Mouse (Mus musculus): Measurements from ENCODE around the gene Pomgnt1. TPM values are rescaled to one million over a fixed set of nuclear protein-coding genes. Genes with fewer than 3 reads are reported as not detected.

Gene Pomgnt1
- polyA plus RNA-seq (2015; fragmentation: Nextera tagmentation; extraction: Ambion mirVana): 35.2 and 39.9 TPM in 2 replicates

DNA sequence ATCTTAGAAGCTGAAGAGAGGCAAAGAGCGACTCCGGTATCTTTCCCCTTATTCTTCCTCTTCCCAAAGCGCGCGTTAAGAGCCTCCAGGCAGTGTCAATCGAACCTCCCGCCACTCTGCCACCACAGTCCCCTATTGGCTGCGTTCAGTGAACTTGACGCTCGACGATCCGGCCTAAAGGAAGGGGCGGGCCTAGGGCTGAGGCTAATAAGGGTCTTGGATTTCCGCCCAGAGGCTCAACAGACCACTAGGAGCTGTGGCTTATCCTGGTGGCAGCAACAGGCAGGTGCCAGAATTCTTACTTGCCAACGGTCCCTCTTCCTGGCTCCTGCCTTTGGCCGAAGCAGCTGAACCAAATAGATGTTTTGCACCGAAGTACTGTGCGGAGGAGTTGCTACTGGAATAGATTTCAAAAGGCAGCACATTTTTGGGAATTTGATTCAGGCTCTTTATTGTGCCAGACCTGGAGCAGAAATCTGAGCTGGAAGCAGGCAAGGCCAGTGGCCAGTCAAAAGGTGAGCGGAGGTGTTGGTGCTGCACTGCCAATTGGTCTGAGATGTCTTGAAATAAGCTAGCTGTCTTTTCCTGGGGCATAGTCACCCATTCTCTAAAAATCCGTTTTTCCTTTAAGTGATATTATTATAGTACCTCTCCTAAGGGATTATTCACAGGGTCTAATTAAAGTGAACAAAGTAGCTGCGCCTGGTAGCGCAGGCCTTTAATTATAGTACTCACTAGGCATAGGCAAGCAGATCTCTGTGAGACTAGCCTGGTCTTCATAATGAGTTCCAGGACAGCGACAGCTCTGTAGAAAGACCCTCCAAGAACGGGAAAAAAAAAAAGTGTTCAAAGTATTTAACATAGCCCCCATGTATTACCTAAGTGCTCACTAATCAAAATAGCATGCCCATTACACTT, at the start of gene Pomgnt1, which contains the start of gene Rad54l:
Gene Pomgnt1, plus strand, starts transcription at position 239 of the 918 bp plus-strand sequence.
Gene Rad54l, minus strand, starts transcription at position 89 of the 918 bp plus-strand sequence.
- 4% methylated on average over 24 of the region's 24 CpGs for WGBS
- H3K27ac ChIP-seq (ENCODE audit: low read length): peak within 1 kb of the TSS; percentile 43
- peak within 1 kb of the TSS; percentile 54 for H3K4me3 ChIP-seq (ENCODE audit: low read length)
- H3K36me3 ChIP-seq (ENCODE audit: control insufficient read depth, insufficient read depth, low read length): no peaks in the 10 kb centered on the region
- peak within 1 kb of the TSS; percentile 66 for H3K9ac ChIP-seq (ENCODE audit: low read depth, low read length)
- no peaks in the 10 kb centered on the region for H3K27me3 ChIP-seq (replicated peaks; ENCODE audit: control insufficient read depth, insufficient read depth, low read length)
- ATAC-seq: peak; percentile 96
- H3K4me1 ChIP-seq (ENCODE audit: control insufficient read depth, insufficient read depth, low read length): peaks cover 8% of the 10 kb centered on the region; the same call in 1 of the 2 replicates
- H3K9me3 ChIP-seq (ENCODE audit: control insufficient read depth, low read length): no peaks in the 10 kb centered on the region
- peak within 1 kb of the TSS; percentile 66 for H3K4me2 ChIP-seq (ENCODE audit: low read depth, low read length)

DNA sequence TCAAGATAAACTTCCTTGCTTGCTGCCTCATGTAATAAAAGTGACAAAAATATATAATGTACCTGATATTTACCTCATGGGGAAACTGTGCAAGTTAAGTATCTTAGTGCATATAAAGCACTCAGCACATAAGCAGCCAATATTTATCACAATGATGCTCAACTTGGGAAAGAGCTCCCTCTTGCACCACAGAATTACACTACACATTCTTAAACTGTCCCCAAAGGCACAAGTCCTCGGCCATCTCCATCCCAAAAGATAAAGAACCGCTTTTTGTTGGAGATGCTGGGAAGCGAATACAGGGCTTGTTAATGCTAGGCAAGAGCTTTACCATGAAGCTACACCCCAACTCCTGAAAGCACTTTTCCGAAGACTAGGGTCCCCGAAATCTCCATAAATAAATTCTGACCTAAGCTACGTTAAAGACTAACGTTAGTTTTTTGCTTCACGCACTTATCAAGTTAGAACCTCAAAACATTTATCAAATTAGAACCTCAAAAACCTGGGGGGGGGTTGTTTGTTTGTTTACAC, 49.4 kb upstream of the Pomgnt1 start:
- peak overlapping the region; percentile 99 for H3K4me3 ChIP-seq (ENCODE audit: low read length)
- no peak for ATAC-seq
- peak overlapping the region; percentile 90 for H3K27ac ChIP-seq (ENCODE audit: low read length)
- H3K36me3 ChIP-seq (ENCODE audit: control insufficient read depth, insufficient read depth, low read length): peaks cover 11% of the 10 kb centered on the region
- H3K4me1 ChIP-seq (ENCODE audit: control insufficient read depth, insufficient read depth, low read length): peaks cover 25% of the 10 kb centered on the region
- H3K4me2 ChIP-seq (ENCODE audit: low read depth, low read length): peak overlapping the region; percentile 94
- no peaks in the 10 kb centered on the region for H3K27me3 ChIP-seq (replicated peaks; ENCODE audit: control insufficient read depth, insufficient read depth, low read length)
- peak overlapping the region; percentile 81 for H3K9ac ChIP-seq (ENCODE audit: low read depth, low read length)
- under 1% methylated on average over 8 of the region's 8 CpGs for WGBS
- no peaks in the 10 kb centered on the region for H3K9me3 ChIP-seq (ENCODE audit: control insufficient read depth, low read length)

DNA sequence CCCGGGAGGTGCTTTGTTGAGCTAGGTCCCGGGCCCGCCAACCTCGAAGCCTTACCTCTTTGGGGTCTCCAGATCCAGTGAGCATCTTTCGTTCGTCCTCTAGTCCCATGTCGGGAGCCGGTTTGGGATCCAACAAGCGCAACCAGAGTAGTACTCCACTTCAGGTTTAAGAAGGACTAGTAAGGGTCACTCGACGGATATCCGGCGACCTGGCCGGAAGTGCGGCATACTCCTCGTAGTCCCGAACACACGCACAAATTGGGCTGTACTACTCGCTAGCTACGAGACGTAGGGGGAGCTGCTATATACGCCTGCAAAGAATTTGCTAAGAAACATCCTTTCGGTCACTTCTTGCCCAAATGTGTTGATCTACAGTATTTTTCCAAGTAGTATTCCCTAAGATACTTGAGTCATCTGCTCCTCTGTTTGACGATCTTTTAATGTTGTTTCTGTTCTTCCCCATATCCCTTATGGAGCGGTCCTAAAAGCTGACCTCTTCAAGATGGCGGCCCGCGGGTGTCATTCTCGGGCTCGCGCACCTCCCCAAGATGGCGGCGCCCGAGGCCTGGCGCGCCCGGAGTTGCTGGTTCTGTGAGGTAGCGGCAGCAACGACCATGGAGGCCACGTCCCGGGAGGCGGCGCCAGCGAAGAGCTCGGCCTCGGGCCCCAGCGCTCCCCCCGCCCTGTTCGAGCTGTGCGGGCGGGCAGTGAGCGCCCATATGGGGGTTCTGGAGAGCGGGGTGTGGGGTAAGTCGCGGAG, 48.6 kb upstream of the Pomgnt1 start, which contains the start of the genes Uqcrh and Lrrc41:
Gene Uqcrh, minus strand, starts transcription at position 211 of the 760 bp plus-strand sequence.
Gene Lrrc41, plus strand, starts transcription at position 409 of the 760 bp plus-strand sequence.
- under 1% methylated on average over 55 of the region's 55 CpGs for WGBS
- peaks cover 28% of the 10 kb centered on the region for H3K4me1 ChIP-seq (ENCODE audit: control insufficient read depth, insufficient read depth, low read length)
- no peaks in the 10 kb centered on the region for H3K9me3 ChIP-seq (ENCODE audit: control insufficient read depth, low read length)

DNA sequence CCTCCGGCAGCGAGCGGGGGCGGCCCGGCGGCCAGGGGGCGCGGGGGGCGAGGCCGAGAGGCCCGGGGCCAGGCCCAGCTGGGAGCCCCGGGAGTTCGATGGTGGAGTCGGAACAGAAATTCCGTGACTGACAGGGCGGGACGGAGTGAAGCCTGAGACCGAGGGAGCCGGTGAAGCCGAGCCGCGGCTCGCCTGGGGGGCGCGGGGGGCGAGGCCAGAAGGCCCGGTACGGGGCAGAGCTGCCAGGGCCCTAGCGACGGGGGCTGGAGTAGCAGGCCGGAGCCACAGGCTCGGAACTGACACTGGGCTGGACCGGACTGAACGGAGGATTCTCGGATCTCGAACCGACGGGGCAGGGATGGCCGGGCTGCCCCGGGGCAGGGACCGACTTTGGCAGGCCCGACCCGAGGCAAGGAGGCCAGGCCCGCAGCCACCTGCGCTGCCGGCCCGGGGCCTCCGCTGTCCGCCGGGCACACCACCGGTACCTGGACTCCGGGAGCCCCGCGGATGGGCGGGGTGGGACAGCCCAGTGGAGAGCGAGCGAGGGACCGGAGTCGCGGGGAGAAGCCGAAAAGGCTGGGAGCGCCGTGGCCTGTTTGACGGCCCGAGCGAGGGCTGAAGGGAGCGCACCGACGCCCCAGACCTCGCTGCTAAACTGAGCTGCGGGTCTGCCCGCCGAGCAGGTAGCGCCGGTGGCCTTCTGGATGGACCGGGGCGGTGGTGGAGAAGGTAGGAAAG, 47.8 kb upstream of the Pomgnt1 start:
- peaks cover 28% of the 10 kb centered on the region for H3K4me1 ChIP-seq (ENCODE audit: control insufficient read depth, insufficient read depth, low read length)
- H3K4me3 ChIP-seq (ENCODE audit: low read length): peak overlapping the region; percentile 99
- 0 out of 2 replicates have a peak, but pooled peaks cover 3% of the 10 kb centered on the region for H3K36me3 ChIP-seq (ENCODE audit: control insufficient read depth, insufficient read depth, low read length)
- peak overlapping the region; percentile 100 for H3K9ac ChIP-seq (ENCODE audit: low read depth, low read length)
- H3K9me3 ChIP-seq (ENCODE audit: control insufficient read depth, low read length): no peaks in the 10 kb centered on the region
- H3K27me3 ChIP-seq (replicated peaks; ENCODE audit: control insufficient read depth, insufficient read depth, low read length): no peaks in the 10 kb centered on the region
- under 1% methylated on average over 76 of the region's 77 CpGs for WGBS
- H3K4me2 ChIP-seq (ENCODE audit: low read depth, low read length): peak overlapping the region; percentile 94
- H3K27ac ChIP-seq (ENCODE audit: low read length): peak overlapping the region; percentile 96
- peak; percentile 62 for ATAC-seq

More for the DNA sequence above, 48.6 kb upstream of the Pomgnt1 start, which contains the start of the genes Uqcrh and Lrrc41:
- Histone ChIP-seq H3K27ac (ENCODE audit: low read length) (peak within 1 kb of the TSS; percentile 96), H3K9ac (ENCODE audit: low read depth, low read length) (peak within 1 kb of the TSS; percentile 100), H3K36me3 (ENCODE audit: control insufficient read depth, insufficient read depth, low read length) (peaks cover 3% of the 10 kb centered on the region; the same call in 1 of the 2 replicates), H3K4me2 (ENCODE audit: low read depth, low read length) (peak within 1 kb of the TSS; percentile 94), H3K4me3 (ENCODE audit: low read length) (peak within 1 kb of the TSS; percentile 99), H3K27me3 (replicated peaks; ENCODE audit: control insufficient read depth, insufficient read depth, low read length) (no peaks in the 10 kb centered on the region)
- peak; percentile 92 for ATAC-seq

DNA sequence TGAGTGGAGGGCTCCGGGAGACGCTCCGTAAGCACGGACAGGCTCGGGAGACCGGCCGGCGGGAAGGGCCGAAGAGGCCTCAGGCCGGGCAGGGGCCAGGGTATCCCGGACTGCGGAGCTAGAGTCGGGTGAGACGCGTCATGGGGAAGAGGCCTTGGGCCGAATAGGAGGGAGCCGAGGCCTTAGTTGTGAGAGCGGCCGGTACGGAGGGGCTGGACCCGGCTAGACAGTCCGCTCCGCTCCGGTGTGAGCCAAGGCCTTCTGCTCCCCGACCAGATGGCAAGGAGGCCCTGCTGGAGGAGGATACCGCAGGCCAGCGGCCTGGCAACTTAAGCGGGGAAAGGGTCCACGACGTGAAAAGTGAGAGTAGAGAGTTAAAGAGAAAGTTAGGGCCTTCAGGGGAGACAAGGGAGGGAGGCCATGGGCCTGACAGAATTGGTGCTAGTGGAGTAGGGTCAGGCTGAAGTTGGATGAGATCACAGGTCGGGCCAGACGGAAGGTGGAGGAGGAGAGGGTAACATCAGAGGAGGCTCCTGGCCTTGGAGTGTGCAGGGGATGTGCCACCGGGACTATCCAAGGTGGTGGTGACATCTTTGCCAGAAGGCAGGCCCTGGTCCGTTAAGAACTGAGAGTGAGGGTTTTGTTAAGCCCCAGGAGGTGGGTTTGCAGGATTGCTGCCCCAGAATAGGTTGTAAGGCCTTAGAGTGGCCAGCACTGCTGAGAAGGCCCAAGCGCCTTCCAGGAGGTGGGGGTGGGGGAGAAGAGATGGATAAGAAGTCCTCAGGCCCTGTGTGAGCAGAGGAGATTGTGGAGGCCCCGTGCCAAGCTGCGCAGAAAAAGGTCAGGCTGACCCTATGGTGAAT, 47.0 kb upstream of the Pomgnt1 start:
- Histone ChIP-seq H3K9me3 (ENCODE audit: control insufficient read depth, low read length) (no peaks in the 10 kb centered on the region), H3K9ac (ENCODE audit: low read depth, low read length) (peak overlapping the region; percentile 100), H3K4me3 (ENCODE audit: low read length) (peak overlapping the region; percentile 99), H3K27ac (ENCODE audit: low read length) (peak overlapping the region; percentile 96), H3K27me3 (replicated peaks; ENCODE audit: control insufficient read depth, insufficient read depth, low read length) (no peaks in the 10 kb centered on the region), H3K4me1 (ENCODE audit: control insufficient read depth, insufficient read depth, low read length) (peaks cover 28% of the 10 kb centered on the region), H3K4me2 (ENCODE audit: low read depth, low read length) (peak overlapping the region; percentile 94), H3K36me3 (ENCODE audit: control insufficient read depth, insufficient read depth, low read length) (0 out of 2 replicates have a peak, but pooled peaks cover 3% of the 10 kb centered on the region)
- 3% methylated on average over 37 of the region's 37 CpGs for WGBS
- peak; percentile 14 for ATAC-seq

DNA sequence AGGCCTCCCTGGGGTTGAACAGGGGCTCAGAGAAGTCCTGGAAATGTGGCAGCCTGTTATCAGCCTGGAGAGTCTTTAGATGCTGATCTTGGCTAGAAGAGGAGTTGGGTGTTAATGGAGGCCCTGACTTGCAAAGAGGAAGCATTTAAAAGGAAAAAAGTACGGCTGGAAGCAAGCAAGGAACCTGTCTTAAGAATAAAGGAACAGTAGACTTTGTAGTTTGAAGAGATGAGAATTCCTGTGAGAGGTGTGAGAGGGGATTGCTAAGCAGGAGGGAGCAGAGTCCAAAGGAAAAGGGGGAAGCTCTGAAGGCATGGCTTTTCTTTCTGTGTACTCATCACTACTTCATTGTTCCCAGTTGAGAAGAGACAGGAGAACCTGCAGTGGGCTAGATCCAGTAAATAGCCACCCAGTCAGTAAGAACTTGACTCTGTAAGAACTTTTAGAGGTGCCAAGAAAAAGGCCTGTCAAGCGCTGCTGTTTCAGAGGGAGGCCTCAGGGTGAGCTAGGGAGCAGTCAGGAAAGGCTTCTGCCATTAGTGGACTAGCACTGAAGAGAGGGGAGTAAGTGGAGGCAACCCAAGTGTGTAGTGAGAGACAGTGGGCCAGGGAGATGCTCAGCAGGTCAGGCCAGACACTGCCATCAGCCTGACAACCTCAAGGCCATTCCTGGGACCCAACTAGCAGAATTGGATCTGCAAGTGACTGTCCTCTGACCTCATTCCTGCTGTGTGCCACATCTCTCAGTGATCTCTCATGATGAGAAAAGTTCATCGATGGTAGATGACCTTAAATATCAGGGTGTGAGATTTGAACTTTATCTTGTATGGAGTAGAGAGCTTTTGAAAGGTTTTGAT, 46.2 kb upstream of the Pomgnt1 start:
- WGBS: 49% methylated on average over 3 of the region's 3 CpGs
- H3K27me3 ChIP-seq (replicated peaks; ENCODE audit: control insufficient read depth, insufficient read depth, low read length): no peaks in the 10 kb centered on the region
- H3K4me3 ChIP-seq (ENCODE audit: low read length): peak overlapping the region; percentile 99
- peaks cover 28% of the 10 kb centered on the region for H3K4me1 ChIP-seq (ENCODE audit: control insufficient read depth, insufficient read depth, low read length)
- 0 out of 2 replicates have a peak, but pooled peaks cover 3% of the 10 kb centered on the region for H3K36me3 ChIP-seq (ENCODE audit: control insufficient read depth, insufficient read depth, low read length)
- H3K9ac ChIP-seq (ENCODE audit: low read depth, low read length): peak overlapping the region; percentile 100
- ATAC-seq: 0 out of 2 replicates have a peak, but pooled peaks have one; percentile 9
- H3K9me3 ChIP-seq (ENCODE audit: control insufficient read depth, low read length): no peaks in the 10 kb centered on the region
- peak overlapping the region; percentile 94 for H3K4me2 ChIP-seq (ENCODE audit: low read depth, low read length)
- peak overlapping the region; percentile 96 for H3K27ac ChIP-seq (ENCODE audit: low read length)

DNA sequence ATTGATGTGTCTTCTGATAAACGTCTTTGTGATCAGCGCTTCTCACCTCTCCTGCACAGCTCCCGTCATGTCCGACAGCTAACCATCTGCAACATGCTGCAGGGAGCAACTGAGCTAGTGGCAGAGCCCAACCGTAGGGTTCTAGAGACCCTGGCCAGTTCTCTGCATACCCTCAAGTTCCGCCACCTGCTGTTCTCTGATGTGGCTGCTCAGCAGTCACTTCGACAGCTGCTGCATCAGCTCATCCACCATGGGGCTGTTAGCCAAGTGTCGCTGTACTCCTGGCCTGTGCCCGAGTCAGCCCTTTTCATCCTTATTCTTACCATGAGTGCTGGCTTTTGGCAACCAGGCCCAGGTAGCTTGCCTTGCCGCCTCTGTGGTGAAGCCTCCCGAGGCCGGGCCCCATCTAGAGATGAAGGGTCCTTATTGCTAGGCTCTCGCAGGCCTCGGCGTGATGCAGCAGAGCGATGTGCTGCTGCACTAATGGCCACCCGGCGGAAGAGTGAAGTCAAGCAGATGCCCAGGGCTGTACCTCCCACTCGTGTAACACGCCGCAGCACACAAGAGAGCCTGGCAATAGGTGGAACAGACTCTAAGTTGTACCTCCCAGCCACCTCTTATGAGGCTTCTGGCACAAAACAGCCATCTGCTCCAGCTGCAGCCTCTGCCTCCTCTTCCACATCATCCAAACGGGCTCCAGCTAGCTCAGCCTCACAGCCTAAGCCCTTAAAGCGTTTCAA, 35.0 kb upstream of the Pomgnt1 start:
- ATAC-seq: no peak
- H3K9ac ChIP-seq (ENCODE audit: low read depth, low read length): no peak overlapping the region
- 90% methylated on average over 23 of the region's 23 CpGs for WGBS
- H3K9me3 ChIP-seq (ENCODE audit: control insufficient read depth, low read length): no peaks in the 10 kb centered on the region
- H3K4me1 ChIP-seq (ENCODE audit: control insufficient read depth, insufficient read depth, low read length): no peaks in the 10 kb centered on the region
- no peak overlapping the region for H3K4me3 ChIP-seq (ENCODE audit: low read length)
- H3K4me2 ChIP-seq (ENCODE audit: low read depth, low read length): no peak overlapping the region
- H3K36me3 ChIP-seq (ENCODE audit: control insufficient read depth, insufficient read depth, low read length): peaks cover 13% of the 10 kb centered on the region
- no peaks in the 10 kb centered on the region for H3K27me3 ChIP-seq (replicated peaks; ENCODE audit: control insufficient read depth, insufficient read depth, low read length)
- H3K27ac ChIP-seq (ENCODE audit: low read length): no peak overlapping the region

Measured in intestine, embryonic 16.5 days (tissue).